Mouse (Mus musculus) lung, postnatal 0 days (tissue): ENCODE data around the gene Mgat4b.

Experiments
- CTCF ChIP-seq: IDR thresholded peaks from 2 replicates; pipeline ENCODE4 v1.5.1; 2016; ENCODE audit warnings: antibody characterized with exemption, mild to moderate bottlenecking
- EP300 ChIP-seq: IDR thresholded peaks from 2 replicates; pipeline ENCODE4 v1.6.1; 2016; ENCODE audit warnings: antibody characterized with exemption, mild to moderate bottlenecking, control low read depth

GRCm38 (mm10) chr11:50174730-50175187 is 35.9 kb upstream of the Mgat4b start:
- TF ChIP-seq CTCF = no peak; the same call in 1 of the 2 replicates
- no peak for TF ChIP-seq EP300
